Mouse (Mus musculus): ENCODE results near the gene Exoc5. TPM values are rescaled to one million over a fixed set of nuclear protein-coding genes. Genes with fewer than 3 reads are reported as not detected.
"Not testable (repeated sequence)": the region's sequence is repeated elsewhere in the genome, so short reads cannot be mapped to it uniquely, and the experiment has no call there.

Exoc5 gene
- polyA plus RNA-seq (2015; fragmentation: Nextera tagmentation; extraction: Ambion mirVana) = 16.9 and 17.6 TPM in 2 replicates

DNA sequence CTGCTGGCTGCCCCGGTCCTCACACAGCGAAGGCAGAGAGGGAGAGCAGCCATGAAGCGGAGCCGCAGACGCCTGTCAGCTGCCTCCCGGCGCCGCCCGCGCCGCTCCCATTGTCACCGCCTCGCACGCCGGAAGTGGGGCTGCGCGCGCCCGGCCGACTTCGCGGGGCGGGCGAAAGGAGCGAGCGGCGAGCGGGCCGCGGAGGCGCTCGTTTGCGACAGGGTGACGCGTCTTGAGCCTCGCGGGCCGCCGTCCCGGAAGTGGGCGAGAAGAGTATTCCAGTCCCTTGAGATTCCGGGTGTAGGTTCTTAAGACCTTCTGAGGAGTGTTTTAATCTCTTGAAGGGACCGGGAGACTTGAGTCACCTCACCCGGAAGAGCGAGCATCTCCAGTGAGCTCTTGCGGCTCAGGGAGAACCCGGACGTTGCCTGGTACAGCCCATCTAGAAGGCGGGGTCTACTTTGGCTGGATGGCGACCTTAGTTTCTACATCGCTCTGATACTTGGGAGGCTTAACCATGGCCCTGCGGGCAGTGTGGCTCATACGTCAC is at the start of gene Exoc5:
TSS of gene Exoc5 (minus strand) at position 380 of the 550 bp plus-strand sequence.
- peaks cover 8% of the 10 kb centered on the region for H3K4me1 ChIP-seq (ENCODE audit: control insufficient read depth, low read depth, low read length)
- peak within 1 kb of the TSS; percentile 99 for H3K27ac ChIP-seq (ENCODE audit: low read length)
- H3K4me3 ChIP-seq (ENCODE audit: low read depth, low read length) = peak within 1 kb of the TSS; percentile 98
- H3K9me3 ChIP-seq (replicated peaks; ENCODE audit: control insufficient read depth, low read length) = no peaks in the 10 kb centered on the region
- H3K9ac ChIP-seq (ENCODE audit: low read depth, low read length) = peak within 1 kb of the TSS; percentile 98
- WGBS (ENCODE audit: insufficient replicate concordance) = under 1% methylated on average over 51 of the region's 53 CpGs
- H3K27me3 ChIP-seq (ENCODE audit: control insufficient read depth, insufficient read depth, low read depth, low read length) = no peaks in the 10 kb centered on the region
- H3K4me2 ChIP-seq (ENCODE audit: low read depth, low read length) = peak within 1 kb of the TSS; percentile 80
- no peaks in the 10 kb centered on the region for H3K36me3 ChIP-seq (ENCODE audit: control insufficient read depth, insufficient read depth)
- peak; percentile 96 for ATAC-seq (ENCODE audit: low read depth)

DNA sequence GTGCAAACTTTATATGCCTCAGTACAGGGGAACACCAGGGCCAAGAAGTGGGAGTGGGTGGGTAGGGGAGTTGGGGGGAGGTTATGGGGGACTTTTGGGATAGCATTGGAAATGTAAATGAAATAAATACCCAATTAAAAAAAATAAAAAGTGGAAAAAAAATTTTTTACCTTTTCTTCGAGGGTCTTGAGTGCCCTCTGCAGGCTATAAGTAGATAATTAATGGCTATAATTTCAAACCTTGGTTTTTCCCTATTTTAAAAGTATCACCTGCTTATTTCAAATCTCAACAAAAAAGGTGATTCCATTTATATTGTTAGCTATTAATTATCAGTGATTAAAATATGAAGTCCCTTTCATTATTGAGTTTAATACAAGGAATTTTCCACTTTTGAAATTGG is 25.3 kb upstream of the Exoc5 start:
- H3K4me3 ChIP-seq (ENCODE audit: low read depth, low read length); H3K9me3 ChIP-seq (replicated peaks; ENCODE audit: control insufficient read depth, low read length); H3K27ac ChIP-seq (ENCODE audit: low read length); H3K27me3 ChIP-seq (ENCODE audit: control insufficient read depth, insufficient read depth, low read depth, low read length); H3K9ac ChIP-seq (ENCODE audit: low read depth, low read length); H3K4me1 ChIP-seq (ENCODE audit: control insufficient read depth, low read depth, low read length); ATAC-seq (ENCODE audit: low read depth); H3K4me2 ChIP-seq (ENCODE audit: low read depth, low read length); H3K36me3 ChIP-seq (ENCODE audit: control insufficient read depth, insufficient read depth): not testable (repeated sequence)
- WGBS (ENCODE audit: insufficient replicate concordance) = 33% methylated on average over 1 of the region's 1 CpGs

DNA sequence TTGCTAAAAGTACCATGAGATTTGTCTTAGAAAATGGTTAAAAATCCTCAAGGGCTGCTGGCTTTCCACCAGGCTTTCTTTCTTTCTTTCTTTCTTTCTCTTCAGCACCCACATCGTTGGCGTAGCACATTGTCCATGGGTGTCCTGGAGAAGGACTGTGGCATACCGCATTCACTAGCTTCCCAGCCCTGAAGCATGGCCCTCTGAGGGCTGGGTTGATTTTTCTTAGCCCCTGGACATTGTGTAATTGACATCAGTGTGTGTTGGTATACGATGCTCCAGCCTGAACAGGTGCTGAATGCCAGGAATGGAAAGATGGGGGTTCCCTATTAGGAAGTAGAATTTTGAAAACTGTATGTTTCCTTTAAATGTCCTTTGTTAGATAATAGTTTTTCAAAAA is 24.8 kb upstream of the Exoc5 start:
- Histone ChIP-seq H3K4me2 (ENCODE audit: low read depth, low read length) (no peak overlapping the region), H3K9me3 (replicated peaks; ENCODE audit: control insufficient read depth, low read length) (no peaks in the 10 kb centered on the region), H3K27me3 (ENCODE audit: control insufficient read depth, insufficient read depth, low read depth, low read length) (no peaks in the 10 kb centered on the region), H3K36me3 (ENCODE audit: control insufficient read depth, insufficient read depth) (no peaks in the 10 kb centered on the region), H3K4me1 (ENCODE audit: control insufficient read depth, low read depth, low read length) (no peaks in the 10 kb centered on the region), H3K4me3 (ENCODE audit: low read depth, low read length) (no peak overlapping the region), H3K9ac (ENCODE audit: low read depth, low read length) (no peak overlapping the region), H3K27ac (ENCODE audit: low read length) (no peak overlapping the region)
- WGBS (ENCODE audit: insufficient replicate concordance) = 89% methylated on average over 4 of the region's 4 CpGs
- no peak for ATAC-seq (ENCODE audit: low read depth)

DNA sequence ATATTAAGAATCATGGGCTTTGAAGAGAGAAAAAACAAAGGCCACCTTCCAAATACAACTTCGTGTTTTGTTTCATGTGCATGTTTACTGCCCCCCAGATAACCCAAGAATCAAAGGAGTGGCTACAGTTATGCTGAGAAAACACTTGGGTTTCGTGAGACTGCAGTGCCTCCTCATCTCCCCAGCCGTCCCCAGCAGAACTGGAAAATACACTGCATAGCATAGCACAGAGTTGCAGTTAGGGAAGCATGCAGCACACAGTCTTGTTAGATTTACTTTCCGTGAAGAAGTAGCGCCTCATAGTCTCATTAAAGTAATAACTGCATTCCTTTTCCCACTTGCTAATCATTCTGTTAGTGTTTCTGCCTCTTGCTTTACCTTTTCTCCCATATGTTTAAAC is 23.6 kb upstream of the Exoc5 start:
- Histone ChIP-seq H3K4me3 (ENCODE audit: low read depth, low read length) (no peak overlapping the region), H3K9me3 (replicated peaks; ENCODE audit: control insufficient read depth, low read length) (no peaks in the 10 kb centered on the region), H3K4me2 (ENCODE audit: low read depth, low read length) (no peak overlapping the region), H3K4me1 (ENCODE audit: control insufficient read depth, low read depth, low read length) (no peaks in the 10 kb centered on the region), H3K27me3 (ENCODE audit: control insufficient read depth, insufficient read depth, low read depth, low read length) (no peaks in the 10 kb centered on the region), H3K36me3 (ENCODE audit: control insufficient read depth, insufficient read depth) (no peaks in the 10 kb centered on the region), H3K9ac (ENCODE audit: low read depth, low read length) (no peak overlapping the region), H3K27ac (ENCODE audit: low read length) (no peak overlapping the region)
- WGBS (ENCODE audit: insufficient replicate concordance) = 72% methylated on average over 5 of the region's 5 CpGs
- no peak for ATAC-seq (ENCODE audit: low read depth)

DNA sequence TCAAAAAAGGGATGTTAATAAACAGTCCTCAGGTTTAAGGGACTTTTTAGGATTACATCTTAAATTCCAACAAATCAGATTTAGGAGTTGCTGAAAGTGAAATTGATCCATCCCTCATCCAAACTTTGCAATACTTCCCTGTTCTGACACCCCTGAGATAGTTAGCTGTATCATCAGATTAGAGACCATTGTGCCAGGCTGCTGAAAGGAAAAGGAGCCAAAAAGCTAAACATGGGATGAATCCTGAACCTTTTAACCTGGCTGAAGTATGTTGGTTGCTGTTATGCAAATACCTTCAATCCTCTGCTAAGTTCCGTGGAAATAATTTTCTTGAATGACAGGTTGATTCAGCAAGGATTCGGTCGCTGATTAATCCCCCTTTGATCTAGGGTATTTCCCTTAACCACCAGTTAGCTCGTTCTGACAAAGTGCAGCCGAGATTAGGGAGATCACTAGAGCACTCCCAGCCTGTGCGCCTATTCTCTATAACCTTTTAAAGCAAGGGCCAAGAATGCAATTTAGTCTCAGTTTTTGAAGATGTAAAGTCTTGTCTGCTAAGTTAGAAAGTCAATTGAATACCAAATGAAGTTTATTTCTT is 23.1 kb upstream of the Exoc5 start:
- Histone ChIP-seq H3K9me3 (replicated peaks; ENCODE audit: control insufficient read depth, low read length) (no peaks in the 10 kb centered on the region), H3K36me3 (ENCODE audit: control insufficient read depth, insufficient read depth) (no peaks in the 10 kb centered on the region), H3K27me3 (ENCODE audit: control insufficient read depth, insufficient read depth, low read depth, low read length) (no peaks in the 10 kb centered on the region), H3K4me3 (ENCODE audit: low read depth, low read length) (no peak overlapping the region), H3K27ac (ENCODE audit: low read length) (no peak overlapping the region), H3K4me1 (ENCODE audit: control insufficient read depth, low read depth, low read length) (no peaks in the 10 kb centered on the region), H3K4me2 (ENCODE audit: low read depth, low read length) (no peak overlapping the region), H3K9ac (ENCODE audit: low read depth, low read length) (no peak overlapping the region)
- no peak for ATAC-seq (ENCODE audit: low read depth)
- WGBS (ENCODE audit: insufficient replicate concordance) = 64% methylated on average over 6 of the region's 6 CpGs

DNA sequence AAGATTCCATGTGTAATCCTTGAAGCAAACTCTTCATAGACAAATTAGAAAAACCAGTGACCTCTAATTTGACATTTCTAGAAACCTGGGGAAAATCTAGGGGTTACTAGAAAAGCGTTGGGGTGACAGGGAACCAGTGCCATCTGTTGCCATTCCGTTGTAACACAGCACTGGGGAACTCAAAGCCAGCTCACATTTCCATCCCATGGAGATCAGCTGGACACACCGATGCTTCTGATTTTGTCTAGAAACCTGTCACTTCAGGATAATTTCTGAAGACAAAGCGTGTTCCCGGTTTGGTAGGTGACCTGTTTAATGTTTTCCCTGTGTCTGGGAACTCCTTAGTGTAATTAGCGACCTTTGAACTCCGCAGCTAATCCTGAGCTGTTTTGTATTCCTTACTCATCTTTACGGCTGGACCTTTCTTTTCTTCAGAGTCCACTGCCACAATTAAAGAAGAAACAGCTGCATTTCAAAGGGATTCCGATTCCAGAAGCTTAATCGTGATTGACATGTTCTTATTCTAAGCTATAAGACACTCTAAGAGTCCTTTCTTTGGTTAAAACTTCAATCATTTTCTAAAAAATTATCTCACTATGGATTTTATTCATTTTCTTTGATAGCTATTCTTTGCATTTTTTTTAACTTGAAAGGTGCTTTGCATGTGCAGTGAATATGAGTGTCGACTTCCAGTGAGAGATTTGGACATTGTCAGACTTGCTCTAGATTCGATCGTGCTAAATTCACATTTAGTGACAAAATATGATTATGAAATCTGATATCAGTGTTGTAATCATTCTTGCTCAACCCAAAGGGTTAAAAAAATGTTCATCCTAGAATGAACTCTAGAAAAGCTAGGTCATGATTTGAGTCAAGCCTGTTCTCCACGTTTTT is 21.9 kb upstream of the Exoc5 start:
- no peak overlapping the region for H3K9ac ChIP-seq (ENCODE audit: low read depth, low read length)
- 78% methylated on average over 14 of the region's 14 CpGs for WGBS (ENCODE audit: insufficient replicate concordance)
- no peak overlapping the region for H3K4me3 ChIP-seq (ENCODE audit: low read depth, low read length)
- H3K4me2 ChIP-seq (ENCODE audit: low read depth, low read length) = no peak overlapping the region
- no peaks in the 10 kb centered on the region for H3K27me3 ChIP-seq (ENCODE audit: control insufficient read depth, insufficient read depth, low read depth, low read length)
- no peaks in the 10 kb centered on the region for H3K36me3 ChIP-seq (ENCODE audit: control insufficient read depth, insufficient read depth)
- no peaks in the 10 kb centered on the region for H3K4me1 ChIP-seq (ENCODE audit: control insufficient read depth, low read depth, low read length)
- H3K27ac ChIP-seq (ENCODE audit: low read length) = no peak overlapping the region
- ATAC-seq (ENCODE audit: low read depth) = no peak
- no peaks in the 10 kb centered on the region for H3K9me3 ChIP-seq (replicated peaks; ENCODE audit: control insufficient read depth, low read length)

DNA sequence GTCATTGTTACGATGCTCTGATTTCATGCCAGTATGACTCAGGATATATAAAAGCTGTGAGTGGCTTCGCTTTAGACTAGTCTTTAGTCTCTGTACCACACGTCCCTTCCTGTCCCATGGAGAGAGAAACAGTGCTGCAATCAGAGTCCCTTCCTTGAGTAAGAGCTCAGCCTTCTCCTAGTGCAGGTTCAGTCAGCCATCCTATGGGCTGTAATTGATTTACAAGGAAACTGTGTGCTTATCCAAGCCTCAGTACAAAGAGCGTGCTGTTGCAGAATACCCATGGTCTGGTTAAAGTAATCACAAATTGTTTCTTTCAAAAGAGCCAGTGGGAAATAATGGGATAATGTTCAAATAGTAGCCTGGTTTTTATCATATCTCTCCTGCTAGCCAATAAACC is 20.1 kb upstream of the Exoc5 start:
- H3K9me3 ChIP-seq (replicated peaks; ENCODE audit: control insufficient read depth, low read length) = no peaks in the 10 kb centered on the region
- H3K27ac ChIP-seq (ENCODE audit: low read length) = no peak overlapping the region
- H3K4me1 ChIP-seq (ENCODE audit: control insufficient read depth, low read depth, low read length) = no peaks in the 10 kb centered on the region
- WGBS (ENCODE audit: insufficient replicate concordance) = 70% methylated on average over 4 of the region's 4 CpGs
- no peaks in the 10 kb centered on the region for H3K36me3 ChIP-seq (ENCODE audit: control insufficient read depth, insufficient read depth)
- peak; percentile 27; the same call in 1 of the 2 replicates for ATAC-seq (ENCODE audit: low read depth)
- no peak overlapping the region for H3K4me3 ChIP-seq (ENCODE audit: low read depth, low read length)
- no peak overlapping the region for H3K9ac ChIP-seq (ENCODE audit: low read depth, low read length)
- H3K4me2 ChIP-seq (ENCODE audit: low read depth, low read length) = no peak overlapping the region
- H3K27me3 ChIP-seq (ENCODE audit: control insufficient read depth, insufficient read depth, low read depth, low read length) = no peaks in the 10 kb centered on the region

DNA sequence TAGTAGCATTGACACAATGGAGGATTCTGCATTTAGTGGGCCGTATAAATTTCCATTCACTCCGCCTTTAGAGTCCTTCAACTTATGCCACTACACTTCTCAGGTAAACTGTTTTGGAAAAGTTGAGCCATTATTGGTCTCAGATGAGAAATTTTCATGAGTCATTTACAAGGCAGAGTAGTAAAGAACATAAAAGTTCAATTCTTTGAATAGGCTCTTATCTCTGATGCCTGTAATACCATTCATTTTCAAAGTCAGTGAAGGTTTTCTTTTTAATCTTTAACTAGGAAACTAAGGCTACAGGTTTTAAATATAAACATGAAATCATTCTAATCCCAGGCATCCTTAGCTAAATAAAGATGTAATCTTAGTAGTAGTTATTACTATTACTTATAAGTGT is 12.4 kb upstream of the Exoc5 start:
- Histone ChIP-seq H3K4me1 (ENCODE audit: control insufficient read depth, low read depth, low read length) (no peaks in the 10 kb centered on the region), H3K9me3 (replicated peaks; ENCODE audit: control insufficient read depth, low read length) (no peaks in the 10 kb centered on the region), H3K36me3 (ENCODE audit: control insufficient read depth, insufficient read depth) (no peaks in the 10 kb centered on the region; the same call in none of the 2 replicates), H3K27me3 (ENCODE audit: control insufficient read depth, insufficient read depth, low read depth, low read length) (no peaks in the 10 kb centered on the region), H3K4me3 (ENCODE audit: low read depth, low read length) (no peak overlapping the region), H3K4me2 (ENCODE audit: low read depth, low read length) (no peak overlapping the region), H3K27ac (ENCODE audit: low read length) (no peak overlapping the region), H3K9ac (ENCODE audit: low read depth, low read length) (no peak overlapping the region)
- no peak for ATAC-seq (ENCODE audit: low read depth)
- WGBS (ENCODE audit: insufficient replicate concordance) = 80% methylated on average over 2 of the region's 2 CpGs

DNA sequence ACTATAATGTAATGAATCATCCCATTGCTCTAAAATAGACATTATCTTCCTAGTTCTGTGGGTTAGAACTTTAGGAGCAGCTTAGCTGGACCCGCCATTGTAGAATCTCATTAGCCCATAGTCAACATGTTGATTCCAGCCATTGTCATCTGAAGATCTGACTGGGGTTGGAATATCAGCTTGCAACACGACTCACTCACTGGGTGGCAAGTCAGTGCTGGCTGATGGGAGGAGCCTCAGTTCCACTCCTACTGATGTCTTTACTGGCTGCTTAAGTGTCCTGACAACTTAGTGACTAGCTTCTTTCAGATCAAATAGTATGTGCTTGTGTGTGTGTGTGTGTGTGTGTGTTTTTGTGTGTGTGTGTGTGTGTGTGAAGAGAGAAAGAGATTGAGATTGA is 7.9 kb upstream of the Exoc5 start:
- Histone ChIP-seq H3K9ac (ENCODE audit: low read depth, low read length) (no peak overlapping the region), H3K27ac (ENCODE audit: low read length) (no peak overlapping the region), H3K4me3 (ENCODE audit: low read depth, low read length) (no peak overlapping the region), H3K27me3 (ENCODE audit: control insufficient read depth, insufficient read depth, low read depth, low read length) (no peaks in the 10 kb centered on the region), H3K4me2 (ENCODE audit: low read depth, low read length) (no peak overlapping the region), H3K36me3 (ENCODE audit: control insufficient read depth, insufficient read depth) (no peaks in the 10 kb centered on the region; the same call in none of the 2 replicates), H3K4me1 (ENCODE audit: control insufficient read depth, low read depth, low read length) (no peaks in the 10 kb centered on the region), H3K9me3 (replicated peaks; ENCODE audit: control insufficient read depth, low read length) (no peaks in the 10 kb centered on the region)
- no peak for ATAC-seq (ENCODE audit: low read depth)
- WGBS (ENCODE audit: insufficient replicate concordance) = 44% methylated on average over 2 of the region's 2 CpGs

All from liver, embryonic 16.5 days (tissue).